Comparison of ENCODE assay signal across 10 mouse cellular contexts in the genomic region with DNA sequence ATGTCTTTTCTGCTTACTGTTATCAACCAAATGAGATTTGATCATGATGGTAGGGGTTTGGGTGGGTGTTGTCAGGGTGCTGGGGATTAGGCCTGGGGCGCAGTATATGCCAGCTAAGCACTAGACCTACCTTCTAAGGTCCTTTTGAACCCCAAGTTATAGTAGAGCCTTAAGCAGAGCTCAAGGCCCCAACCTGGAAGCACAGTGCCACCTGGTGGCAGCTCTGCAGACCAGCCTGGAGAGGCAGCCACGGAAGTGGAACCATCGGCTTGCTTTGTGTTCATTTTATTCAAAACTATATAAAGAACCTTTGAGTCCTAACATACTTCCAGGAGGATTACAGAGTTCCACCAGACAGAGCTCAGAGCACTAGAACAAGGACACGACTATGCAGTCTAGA. TPM values are rescaled to one million over a fixed set of nuclear protein-coding genes. Genes with fewer than 3 reads are reported as not detected.
A peak's percentile ranks its signal among the peaks of the same experiment; 100 is the strongest.
DNase-seq lines count a peak whose midpoint lies in the region; ATAC-seq and TF ChIP-seq lines count a peak whose summit lies in the region.
"Had no signal": no experiment of that assay in that cellular context is flagged by ENCODE, and none has a peak within 500 bp of the region (broad histone marks: within the 10 kb centered on the region; RNA-seq: fewer than 3 reads in every experiment).

No protein-coding gene starts in this region.

- DNase-seq in hindbrain, embryonic 10.5 days (ENCODE audit: low spot score), result peak; percentile 46
- peak; percentile 61 to 71 for DNase-seq in CD8-positive naive resting alpha-beta T cell, adult 2 months (ENCODE audit: low read depth in 2 of 2, low spot score in 2 of 2)
- peak; percentile 74 for DNase-seq in gastrocnemius, adult 2 months
- DNase-seq in layer of hippocampus, postnatal 14 days (ENCODE audit: low spot score in 2 of 2), result peak; percentile 29 to 45
- DNase-seq in thymus, adult 2 months, result peak; percentile 67

- no peaks in the 10 kb centered on the region for H3K9me3 ChIP-seq in hindbrain, embryonic 10.5 days
- H3K9me3 ChIP-seq in hindbrain, embryonic 16.5 days (ENCODE audit: control insufficient read depth, low read length), result no peaks in the 10 kb centered on the region
- H3K9me3 ChIP-seq: embryonic facial prominence, embryonic 13.5 days; limb, embryonic 15.5 days had no signal

- intact Hi-C loops in gastrocnemius, adult 2 months (cut with DNase I), result loop anchor here (1.0 to 5.0 kb wide), 2 partner anchors 28 to 54 kb away; no protein-coding TSS in a partner anchor

- H3K4me1 ChIP-seq in hindbrain, embryonic 10.5 days (replicated peaks), result no peaks in the 10 kb centered on the region
- no peaks in the 10 kb centered on the region for H3K4me1 ChIP-seq in hindbrain, embryonic 16.5 days (ENCODE audit: control insufficient read depth, insufficient read depth, low read depth, low read length)
- H3K4me1 ChIP-seq in bone marrow, adult 2 months (ENCODE audit: control insufficient read depth, insufficient read depth, low read length), result no peaks in the 10 kb centered on the region
- H3K4me1 ChIP-seq in thymus, adult 2 months (replicated peaks; ENCODE audit: control insufficient read depth, insufficient read depth, low read length), result peaks cover 4% of the 10 kb centered on the region
- H3K4me1 ChIP-seq: embryonic facial prominence, embryonic 13.5 days; limb, embryonic 15.5 days had no signal

- no peak overlapping the region for H3K27ac ChIP-seq in hindbrain, embryonic 10.5 days
- no peak overlapping the region for H3K27ac ChIP-seq in hindbrain, embryonic 16.5 days (ENCODE audit: low read depth, low read length)
- no peak overlapping the region for H3K27ac ChIP-seq in bone marrow, adult 2 months (ENCODE audit: control insufficient read depth, insufficient read depth, low read depth, low read length, poor library complexity)
- no peak overlapping the region for H3K27ac ChIP-seq in gastrocnemius, adult 2 months
- no peak overlapping the region for H3K27ac ChIP-seq in thymus, adult 2 months (ENCODE audit: control insufficient read depth, insufficient read depth, low read length)
- H3K27ac ChIP-seq: embryonic facial prominence, embryonic 13.5 days; limb, embryonic 15.5 days had no signal

- no peak overlapping the region for H3K4me3 ChIP-seq in hindbrain, embryonic 10.5 days
- H3K4me3 ChIP-seq in hindbrain, embryonic 16.5 days (ENCODE audit: low read length), result no peak overlapping the region
- no peak overlapping the region for H3K4me3 ChIP-seq in bone marrow, adult 2 months (replicated peaks; ENCODE audit: control insufficient read depth, low read depth, low read length)
- no peak overlapping the region for H3K4me3 ChIP-seq in gastrocnemius, adult 2 months
- H3K4me3 ChIP-seq in thymus, adult 2 months (ENCODE audit: control insufficient read depth, insufficient read depth, low read length), result no peak overlapping the region
- H3K4me3 ChIP-seq: embryonic facial prominence, embryonic 13.5 days; limb, embryonic 15.5 days had no signal

- ATAC-seq in hindbrain, embryonic 16.5 days, result no peak
- peak; percentile 53; the same call in 1 of the 2 replicates for ATAC-seq in megakaryocyte-erythroid progenitor cell, adult 5-6 weeks (replicated peaks; ENCODE audit: low FRiP score, low TSS enrichment, poor library complexity, severe bottlenecking)

- peak; percentile 95 for TF ChIP-seq CTCF in bone marrow, adult 2 months (IDR thresholded peaks at IDR 0.05; ENCODE audit: control insufficient read depth, insufficient read depth, low read length)
- TF ChIP-seq CTCF in gastrocnemius, adult 2 months (IDR thresholded peaks at IDR 0.05), result peak; percentile 94
- peak; percentile 92 for TF ChIP-seq CTCF in thymus, adult 2 months (IDR thresholded peaks at IDR 0.05; ENCODE audit: borderline replicate concordance, control insufficient read depth, extremely low read depth, insufficient read depth, low read length, poor library complexity)

- no peak overlapping the region for H3K4me2 ChIP-seq in hindbrain, embryonic 16.5 days (ENCODE audit: low read length)
- H3K4me2 ChIP-seq: embryonic facial prominence, embryonic 13.5 days; limb, embryonic 15.5 days had no signal

- H3K27me3 ChIP-seq in hindbrain, embryonic 10.5 days (ENCODE audit: insufficient read depth, poor library complexity, severe bottlenecking), result no peaks in the 10 kb centered on the region
- no peaks in the 10 kb centered on the region for H3K27me3 ChIP-seq in hindbrain, embryonic 16.5 days (replicated peaks; ENCODE audit: control insufficient read depth, insufficient read depth, low read length)
- H3K27me3 ChIP-seq in thymus, adult 2 months (ENCODE audit: control insufficient read depth, insufficient read depth, low read length), result no peaks in the 10 kb centered on the region
- H3K27me3 ChIP-seq: embryonic facial prominence, embryonic 13.5 days; limb, embryonic 15.5 days had no signal

- peaks cover 13% of the 10 kb centered on the region for H3K36me3 ChIP-seq in hindbrain, embryonic 10.5 days
- peaks cover 18% of the 10 kb centered on the region for H3K36me3 ChIP-seq in hindbrain, embryonic 16.5 days (ENCODE audit: control insufficient read depth, insufficient read depth, low read length)
- no peaks in the 10 kb centered on the region for H3K36me3 ChIP-seq in thymus, adult 2 months (ENCODE audit: control insufficient read depth, insufficient read depth, low read length)

- TF ChIP-seq POLR2A in bone marrow, adult 2 months (IDR thresholded peaks at IDR 0.05; ENCODE audit: borderline replicate concordance, control insufficient read depth, low read depth, low read length), result no peak
- no peak for TF ChIP-seq POLR2A in thymus, adult 2 months (IDR thresholded peaks at IDR 0.05; ENCODE audit: control insufficient read depth, extremely low read depth, insufficient read depth, low read length, poor library complexity)

- 39% methylated on average over 4 of the region's 4 CpGs for WGBS in hindbrain, embryonic 10.5 days
- WGBS in hindbrain, embryonic 16.5 days, result 41% methylated on average over 4 of the region's 4 CpGs
- 22% methylated on average over 4 of the region's 4 CpGs for WGBS in bone marrow, adult 2 months
- WGBS in thymus, adult 2 months, result 30% methylated on average over 4 of the region's 4 CpGs

- H3K9ac ChIP-seq in hindbrain, embryonic 16.5 days (ENCODE audit: low read depth, low read length), result no peak overlapping the region
- H3K9ac ChIP-seq: embryonic facial prominence, embryonic 13.5 days; limb, embryonic 15.5 days had no signal

RNA-seq across cellular contexts. Expression of gene Ncmap, which starts 13.6 kb away (rescaled TPM):
- polyA plus RNA-seq in hindbrain, embryonic 10.5 days (2016; fragmentation: Nextera tagmentation; extraction: Ambion mirVana), result 0.30 and 0.35 TPM in 2 replicates
- polyA plus RNA-seq in hindbrain, embryonic 16.5 days (2015; fragmentation: Nextera tagmentation; extraction: Ambion mirVana), result 0.94 and 1.0 TPM in 2 replicates
- not detected in 2 replicates for polyA plus RNA-seq in bone marrow, adult 2 months (2011; ENCODE audit: insufficient read depth, insufficient read length, low replicate concordance, missing spikeins)
- 1 to 10 TPM; 1.5 TPM for total RNA-seq in gastrocnemius, adult 2 months (2021)
- total RNA-seq in layer of hippocampus, postnatal 14 days (2021), result 1 to 10 TPM in 1 of 2 experiments, under 1 TPM in 1; 0.60 to 1.2 TPM
- total RNA-seq in megakaryocyte-erythroid progenitor cell, adult 5-6 weeks (2014; fragmentation: Nextera tagmentation), result 0.81 TPM in 1 of 2 replicates, not detected in the other
- not detected in 2 replicates for total RNA-seq in megakaryocyte-erythroid progenitor cell, adult 5-6 weeks (2017)
- 0.96 and 2.0 TPM in 2 replicates for polyA plus RNA-seq in thymus, adult 2 months (2012; rRNA removed)

RNA-seq across cellular contexts. Expression of gene Rcan3, which starts 22.0 kb away (rescaled TPM):
- 11.6 and 14.2 TPM in 2 replicates for polyA plus RNA-seq in hindbrain, embryonic 10.5 days (2016; fragmentation: Nextera tagmentation; extraction: Ambion mirVana)
- 52.8 and 54.1 TPM in 2 replicates for polyA plus RNA-seq in hindbrain, embryonic 16.5 days (2015; fragmentation: Nextera tagmentation; extraction: Ambion mirVana)
- 16.3 and 18.6 TPM in 2 replicates for polyA plus RNA-seq in bone marrow, adult 2 months (2011; ENCODE audit: insufficient read depth, insufficient read length, low replicate concordance, missing spikeins)
- total RNA-seq in gastrocnemius, adult 2 months (2021), result 1 to 10 TPM; 3.1 to 4.0 TPM
- 10 to 100 TPM; 30.6 to 32.5 TPM for total RNA-seq in layer of hippocampus, postnatal 14 days (2021)
- total RNA-seq in megakaryocyte-erythroid progenitor cell, adult 5-6 weeks (2014; fragmentation: Nextera tagmentation), result 9.2 and 10.6 TPM in 2 replicates
- 8.6 and 9.3 TPM in 2 replicates for total RNA-seq in megakaryocyte-erythroid progenitor cell, adult 5-6 weeks (2017)
- 20.0 and 21.9 TPM in 2 replicates for polyA plus RNA-seq in thymus, adult 2 months (2012; rRNA removed)

RNA-seq across cellular contexts. Expression of gene Srrm1, which starts 58.5 kb away (rescaled TPM):
- 219 and 225 TPM in 2 replicates for polyA plus RNA-seq in hindbrain, embryonic 10.5 days (2016; fragmentation: Nextera tagmentation; extraction: Ambion mirVana)
- polyA plus RNA-seq in hindbrain, embryonic 16.5 days (2015; fragmentation: Nextera tagmentation; extraction: Ambion mirVana), result 151 and 163 TPM in 2 replicates
- polyA plus RNA-seq in bone marrow, adult 2 months (2011; ENCODE audit: insufficient read depth, insufficient read length, low replicate concordance, missing spikeins), result 99.5 and 141 TPM in 2 replicates
- 10 to 100 TPM; 68.8 to 71.7 TPM for total RNA-seq in gastrocnemius, adult 2 months (2021)
- 100 to 1,000 TPM; 124 to 133 TPM for total RNA-seq in layer of hippocampus, postnatal 14 days (2021)
- total RNA-seq in megakaryocyte-erythroid progenitor cell, adult 5-6 weeks (2014; fragmentation: Nextera tagmentation), result 346 and 399 TPM in 2 replicates
- 181 and 189 TPM in 2 replicates for total RNA-seq in megakaryocyte-erythroid progenitor cell, adult 5-6 weeks (2017)
- polyA plus RNA-seq in thymus, adult 2 months (2012; rRNA removed), result 41.0 and 50.0 TPM in 2 replicates
